In the genomic region with DNA sequence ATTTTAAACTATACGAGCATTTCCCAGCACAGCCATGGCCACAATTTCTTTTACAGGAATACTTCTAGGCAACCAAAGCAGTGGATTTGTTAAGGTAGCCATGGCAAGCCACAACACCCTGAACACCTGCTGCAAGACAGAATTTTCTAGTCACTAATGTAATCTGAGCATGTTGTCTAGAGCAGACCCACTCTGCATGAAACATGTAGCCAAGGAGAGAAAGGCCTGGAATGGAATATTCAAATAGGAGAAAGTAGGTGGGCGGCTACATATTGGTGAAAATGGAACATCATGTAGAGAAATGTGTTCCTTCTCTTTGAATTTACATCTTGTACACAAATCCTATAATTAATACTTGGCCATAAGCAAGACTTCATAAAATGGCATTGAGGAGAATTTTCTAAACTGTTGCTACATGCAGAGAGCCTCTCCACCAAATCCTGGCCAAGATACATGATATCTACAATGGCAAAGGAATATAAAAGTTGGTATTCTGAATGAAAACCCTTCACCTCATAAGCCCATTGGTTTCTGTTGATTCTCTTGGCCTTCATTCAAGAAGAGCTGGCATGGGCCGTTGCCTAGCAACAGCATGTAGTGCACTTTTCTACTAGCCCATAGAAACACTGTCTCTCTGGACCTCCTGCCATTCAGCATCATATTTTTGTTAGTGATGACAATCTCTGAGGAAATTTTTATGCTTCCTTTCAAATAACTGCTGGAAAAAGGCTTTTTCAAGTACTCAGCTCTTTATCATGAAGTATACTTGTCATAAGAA, we compare ENCODE assay signal across 9 mouse cellular contexts.
DNase-seq lines count a peak whose midpoint lies in the region; ATAC-seq and TF ChIP-seq lines count a peak whose summit lies in the region.
"Had no signal": no experiment of that assay in that cellular context is flagged by ENCODE, and none has a peak within 500 bp of the region (broad histone marks: within the 10 kb centered on the region; RNA-seq: fewer than 3 reads in every experiment).

No protein-coding gene starts in this region.

- no peaks in the 10 kb centered on the region for H3K36me3 ChIP-seq in neural tube, embryonic 13.5 days
- no peaks in the 10 kb centered on the region for H3K36me3 ChIP-seq in liver, postnatal 0 days (replicated peaks; ENCODE audit: insufficient read depth, low read length)

- no peaks in the 10 kb centered on the region for H3K27me3 ChIP-seq in neural tube, embryonic 13.5 days
- no peaks in the 10 kb centered on the region for H3K27me3 ChIP-seq in liver, postnatal 0 days (ENCODE audit: insufficient read depth, low read length)

- no peak overlapping the region for H3K4me3 ChIP-seq in neural tube, embryonic 13.5 days
- no peak overlapping the region for H3K4me3 ChIP-seq in liver, postnatal 0 days (ENCODE audit: low read depth, low read length)

- H3K27ac ChIP-seq in neural tube, embryonic 13.5 days (replicated peaks) = no peak overlapping the region
- no peak overlapping the region for H3K27ac ChIP-seq in liver, postnatal 0 days (ENCODE audit: low read depth)

- ATAC-seq in neural tube, embryonic 13.5 days (ENCODE audit: low read depth) = 0 out of 2 replicates have a peak, but pooled peaks have one; percentile 65
- no peak for ATAC-seq in liver, postnatal 0 days

- no peak for TF ChIP-seq CTCF in liver, postnatal 0 days (IDR thresholded peaks at IDR 0.05; ENCODE audit: low read depth)

- TF ChIP-seq EP300 in liver, postnatal 0 days (IDR thresholded peaks at IDR 0.05; ENCODE audit: low read depth) = no peak

- H3K9me3 ChIP-seq in neural tube, embryonic 13.5 days = no peaks in the 10 kb centered on the region
- H3K9me3 ChIP-seq in liver, postnatal 0 days (ENCODE audit: low read length) = no peaks in the 10 kb centered on the region

- peak; percentile 29 for DNase-seq in kidney, postnatal 10 days
- DNase-seq in kidney, adult 9 months = no peak
- DNase-seq in cerebellum, adult 11-12 months = peak; percentile 14
- peak; percentile 9 to 55 for DNase-seq in frontal cortex, adult 2 months (ENCODE audit: extremely low spot score in 1 of 2, low spot score in 1 of 2)
- DNase-seq in embryo, embryonic 9.5 days (ENCODE audit: extremely low spot score) = no peak
- no peak for DNase-seq in T-cell, adult 2 months (ENCODE audit: low spot score)
- DNase-seq in liver, postnatal 0 days = no peak
- DNase-seq: kidney, adult 8-10 months had no signal

- WGBS in neural tube, embryonic 13.5 days = 80% methylated on average over 3 of the region's 3 CpGs
- 81% methylated on average over 3 of the region's 3 CpGs for WGBS in liver, postnatal 0 days (ENCODE audit: insufficient replicate concordance)

- peaks cover 7% of the 10 kb centered on the region; the same call in 1 of the 2 replicates for H3K4me1 ChIP-seq in neural tube, embryonic 13.5 days (replicated peaks)
- no peaks in the 10 kb centered on the region for H3K4me1 ChIP-seq in liver, postnatal 0 days (ENCODE audit: insufficient read depth)

- no peak overlapping the region for H3K9ac ChIP-seq in neural tube, embryonic 13.5 days
- no peak overlapping the region for H3K9ac ChIP-seq in liver, postnatal 0 days (replicated peaks)

- H3K4me2 ChIP-seq in neural tube, embryonic 13.5 days = no peak overlapping the region
- H3K4me2 ChIP-seq in liver, postnatal 0 days (ENCODE audit: low read depth, low read length) = no peak overlapping the region

Comparison
In these comparisons a context has a peak if more than half of its experiments do, and no peak if none do; other contexts are left out.
1. DNase-seq: peak in kidney, postnatal 10 days (single experiment), cerebellum, adult 11-12 months (single experiment) and frontal cortex, adult 2 months (2 of 2); none in kidney, adult 9 months (single experiment), embryo, embryonic 9.5 days (single experiment), T-cell, adult 2 months (single experiment) and liver, postnatal 0 days (single experiment).